Mouse (Mus musculus) heart, embryonic 11.5 days (tissue): Measurements from ENCODE around the gene Hmg20b. TPM values are rescaled to one million over a fixed set of nuclear protein-coding genes. Genes with fewer than 3 reads are reported as not detected.

Experiments used
- ATAC-seq: fragments of 200-750 bp; cut with Nextera tagmentation; replicated peaks from 2 replicates; pipeline ENCODE4 v1.8.0; 2017; ENCODE audit warnings: moderate library complexity; ENCODE audit not compliant: insufficient number of reproducible peaks, low FRiP score, low TSS enrichment
- H3K27ac ChIP-seq: fragments of 300-500 bp; sonication (generic); 2 replicates; pipeline ENCODE4 v1.5.1; 2014; ENCODE audit warnings: mild to moderate bottlenecking, low read depth, low read length
- H3K27me3 ChIP-seq: fragments of 300-500 bp; sonication (generic); 2 replicates; pipeline ENCODE4 v1.6.1; 2014; ENCODE audit warnings: mild to moderate bottlenecking, low read length, mixed read lengths; ENCODE audit not compliant: control insufficient read depth, insufficient read depth
- H3K36me3 ChIP-seq: fragments of 300-500 bp; sonication (generic); 2 replicates; pipeline ENCODE4 v1.6.1; 2014; ENCODE audit warnings: mild to moderate bottlenecking, low read length, moderate library complexity, mixed read lengths; ENCODE audit not compliant: control insufficient read depth, insufficient read depth
- H3K4me1 ChIP-seq: fragments of 300-500 bp; sonication (generic); 2 replicates; pipeline ENCODE4 v1.6.1; 2014; ENCODE audit warnings: low read length; ENCODE audit not compliant: control insufficient read depth, insufficient read depth
- H3K4me2 ChIP-seq: fragments of 300-500 bp; sonication (generic); 2 replicates; pipeline ENCODE4 v1.6.1; 2014; ENCODE audit warnings: mild to moderate bottlenecking, moderate library complexity
- H3K4me3 ChIP-seq: fragments of 300-500 bp; sonication (generic); 2 replicates; pipeline ENCODE4 v1.5.1; 2014; ENCODE audit warnings: low read depth, low read length
- H3K9ac ChIP-seq: fragments of 300-500 bp; sonication (generic); 2 replicates; pipeline ENCODE4 v1.6.1; 2014; ENCODE audit warnings: mild to moderate bottlenecking, low read depth, low read length, moderate library complexity
- H3K9me3 ChIP-seq: fragments of 300-500 bp; sonication (generic); replicated peaks from 2 replicates; pipeline ENCODE4 v1.6.1; 2016; ENCODE audit warnings: low read length; ENCODE audit not compliant: control insufficient read depth
- WGBS: fragments of 180-500 bp; shearing (Covaris S2); extraction: QIAGEN DNeasy Blood & Tissue Kit; methylation state at CpG from one replicate; pipeline ENCODE4 v1.1.7; 2014; ENCODE audit not compliant: insufficient replicate concordance; 5-methylcytosine and 5-hydroxymethylcytosine counted together
- polyA plus RNA-seq: library from polyadenylated mRNA; unstranded; fragments of >200 nt; fragmentation: Nextera tagmentation; extraction: Ambion mirVana; gene quantifications from 2 replicates; pipeline ENCODE4 v1.2.1, GENCODE M21; 2014

Hmg20b gene
- polyA plus RNA-seq, 1 experiment from 2014 or later: 107 TPM

- peaks cover 50% of the 10 kb centered on the region for H3K4me1 ChIP-seq
- H3K9me3 ChIP-seq: no peaks in the 10 kb centered on the region
- H3K27me3 ChIP-seq: peaks cover 3% of the 10 kb centered on the region
- peak overlapping the region; percentile 31; the same call in 1 of the 2 replicates for H3K9ac ChIP-seq
- peaks cover 20% of the 10 kb centered on the region for H3K36me3 ChIP-seq
- peak overlapping the region; percentile 90 for H3K27ac ChIP-seq
- H3K4me3 ChIP-seq: no peak overlapping the region
- 58% methylated on average over 4 of the region's 4 CpGs for WGBS
- ATAC-seq: no peak
- peak overlapping the region; percentile 59 for H3K4me2 ChIP-seq
These were observed 20.3 kb downstream of the Hmg20b start for GRCm38 (mm10) chr10:81330007-81330406.

GRCm38 (mm10) chr10:81329194-81329975, 20.9 kb downstream of the Hmg20b start:
- Histone ChIP-seq H3K9ac (peak overlapping the region; percentile 54; the same call in 1 of the 2 replicates), H3K36me3 (peaks cover 26% of the 10 kb centered on the region), H3K9me3 (no peaks in the 10 kb centered on the region), H3K4me1 (peaks cover 50% of the 10 kb centered on the region), H3K27me3 (peaks cover 3% of the 10 kb centered on the region), H3K4me3 (peak overlapping the region; percentile 26; the same call in 1 of the 2 replicates), H3K4me2 (peak overlapping the region; percentile 59), H3K27ac (peak overlapping the region; percentile 90)
- peak; percentile 47 for ATAC-seq
- WGBS: 58% methylated on average over 10 of the region's 10 CpGs

- H3K4me1 ChIP-seq: peaks cover 50% of the 10 kb centered on the region
These were observed 21.9 kb downstream of the Hmg20b start, which contains the start of gene Tbxa2r for GRCm38 (mm10) chr10:81328386-81328785. Tbxa2r (plus strand) TSS chr10:81328731.

GRCm38 (mm10) chr10:81327959-81328358, 22.3 kb downstream of the Hmg20b start:
- no peak overlapping the region for H3K4me3 ChIP-seq
- peaks cover 41% of the 10 kb centered on the region for H3K36me3 ChIP-seq
- H3K27ac ChIP-seq: peak overlapping the region; percentile 90
- H3K27me3 ChIP-seq: peaks cover 3% of the 10 kb centered on the region
- no peaks in the 10 kb centered on the region for H3K9me3 ChIP-seq
- H3K9ac ChIP-seq: peak overlapping the region; percentile 54
- H3K4me2 ChIP-seq: peak overlapping the region; percentile 59
- H3K4me1 ChIP-seq: peaks cover 50% of the 10 kb centered on the region
- 12% methylated on average over 2 of the region's 2 CpGs for WGBS
- ATAC-seq: peak; percentile 4; the same call in 1 of the 2 replicates

More at GRCm38 (mm10) chr10:81328386-81328785, 21.9 kb downstream of the Hmg20b start, which contains the start of gene Tbxa2r:
- Histone ChIP-seq H3K36me3 (peaks cover 36% of the 10 kb centered on the region), H3K4me2 (peak within 1 kb of the TSS; percentile 59), H3K4me3 (peak within 1 kb of the TSS; percentile 26; the same call in 1 of the 2 replicates), H3K9ac (peak within 1 kb of the TSS; percentile 54), H3K9me3 (no peaks in the 10 kb centered on the region), H3K27ac (peak within 1 kb of the TSS; percentile 90), H3K27me3 (peaks cover 3% of the 10 kb centered on the region)
- 3% methylated on average over 10 of the region's 10 CpGs for WGBS
- ATAC-seq: peak; percentile 44

GRCm38 (mm10) chr10:81326858-81327257, 23.4 kb downstream of the Hmg20b start:
- Histone ChIP-seq H3K27me3 (no peaks in the 10 kb centered on the region; the same call in 1 of the 2 replicates), H3K4me3 (no peak overlapping the region), H3K27ac (peak overlapping the region; percentile 68), H3K9ac (no peak overlapping the region), H3K4me1 (peaks cover 52% of the 10 kb centered on the region), H3K9me3 (no peaks in the 10 kb centered on the region), H3K4me2 (no peak overlapping the region; the same call in 1 of the 2 replicates), H3K36me3 (peaks cover 46% of the 10 kb centered on the region)
- no peak for ATAC-seq
- 62% methylated on average over 6 of the region's 6 CpGs for WGBS

- WGBS: 91% methylated on average over 18 of the region's 18 CpGs
- H3K27ac ChIP-seq: no peak overlapping the region
- H3K4me1 ChIP-seq: peaks cover 52% of the 10 kb centered on the region
- H3K36me3 ChIP-seq: peaks cover 46% of the 10 kb centered on the region
- no peak overlapping the region for H3K9ac ChIP-seq
- no peak overlapping the region for H3K4me2 ChIP-seq
- H3K27me3 ChIP-seq: no peaks in the 10 kb centered on the region
- H3K9me3 ChIP-seq: no peaks in the 10 kb centered on the region
- ATAC-seq: no peak
- H3K4me3 ChIP-seq: no peak overlapping the region
These were observed 24.5 kb downstream of the Hmg20b start for GRCm38 (mm10) chr10:81325781-81326180.

GRCm38 (mm10) chr10:81325176-81325575, 25.1 kb downstream of the Hmg20b start:
- Histone ChIP-seq H3K4me3 (no peak overlapping the region), H3K4me1 (peaks cover 47% of the 10 kb centered on the region), H3K27me3 (no peaks in the 10 kb centered on the region), H3K36me3 (peaks cover 46% of the 10 kb centered on the region), H3K9ac (no peak overlapping the region), H3K4me2 (no peak overlapping the region), H3K9me3 (no peaks in the 10 kb centered on the region), H3K27ac (no peak overlapping the region)
- 94% methylated on average over 21 of the region's 21 CpGs for WGBS
- ATAC-seq: no peak

GRCm38 (mm10) chr10:81323791-81324530, 26.3 kb downstream of the Hmg20b start:
- Histone ChIP-seq H3K4me3 (no peak overlapping the region), H3K4me1 (peaks cover 43% of the 10 kb centered on the region), H3K36me3 (peaks cover 46% of the 10 kb centered on the region), H3K9me3 (no peaks in the 10 kb centered on the region), H3K27ac (no peak overlapping the region), H3K4me2 (no peak overlapping the region), H3K27me3 (no peaks in the 10 kb centered on the region), H3K9ac (no peak overlapping the region)
- WGBS: 94% methylated on average over 18 of the region's 18 CpGs
- no peak for ATAC-seq
